Mouse (Mus musculus): ENCODE results near the gene Lins1. TPM values are rescaled to one million over a fixed set of nuclear protein-coding genes. Genes with fewer than 3 reads are reported as not detected.

Gene Lins1
- total RNA-seq (2021), result 1 to 10 TPM; 2.9 to 3.5 TPM
- long read RNA-seq, experiment 1, partial matches to known transcripts, result 0 of 3 reads
- long read RNA-seq, experiment 1, other reads (novel, unspliced or antisense), result 3 of 3 reads
- long read RNA-seq, experiment 2, partial matches to known transcripts, result 0 of 4 reads
- long read RNA-seq, experiment 2, other reads (novel, unspliced or antisense), result 3 of 4 reads

- peak; percentile 100 for DNase-seq
Observed at GRCm38 (mm10) chr7:66689620-66690360, at the start of gene Lins1. Lins1 (plus strand) TSS chr7:66689889.

- no peak for DNase-seq
Observed at GRCm38 (mm10) chr7:66645736-66646135, 44.0 kb upstream of the Lins1 start.

- DNase-seq, result no peak
Observed at GRCm38 (mm10) chr7:66649181-66649580, 40.5 kb upstream of the Lins1 start.

- DNase-seq, result no peak
Observed at GRCm38 (mm10) chr7:66650883-66651282, 38.8 kb upstream of the Lins1 start.

GRCm38 (mm10) chr7:66652216-66652615 is 37.5 kb upstream of the Lins1 start:
- DNase-seq, result no peak

GRCm38 (mm10) chr7:66653596-66653995 is 36.1 kb upstream of the Lins1 start:
- DNase-seq, result no peak

- no peak for DNase-seq
Observed at GRCm38 (mm10) chr7:66655471-66655870, 34.2 kb upstream of the Lins1 start.

- no peak for DNase-seq
Observed at GRCm38 (mm10) chr7:66660291-66660690, 29.4 kb upstream of the Lins1 start.

- no peak for DNase-seq
Observed at GRCm38 (mm10) chr7:66660972-66661371, 28.7 kb upstream of the Lins1 start.

GRCm38 (mm10) chr7:66661572-66661971 is 28.1 kb upstream of the Lins1 start:
- DNase-seq, result peak; percentile 41

- no peak for DNase-seq
Observed at GRCm38 (mm10) chr7:66663548-66663947, 26.1 kb upstream of the Lins1 start.

GRCm38 (mm10) chr7:66667064-66667463 is 22.6 kb upstream of the Lins1 start:
- DNase-seq, result no peak

- no peak for DNase-seq
Observed at GRCm38 (mm10) chr7:66675800-66676199, 13.9 kb upstream of the Lins1 start.

GRCm38 (mm10) chr7:66682119-66682863 is 7.4 kb upstream of the Lins1 start:
- DNase-seq, result no peak

GRCm38 (mm10) chr7:66688721-66689120 is 968 bp upstream of the Lins1 start:
- peak; percentile 20 for DNase-seq

- DNase-seq, result no peak
Observed at GRCm38 (mm10) chr7:66689294-66689619, 432 bp upstream of the Lins1 start, which contains the start of gene Asb7. Asb7 (minus strand) TSS chr7:66689596.

- no peak for DNase-seq
Observed at GRCm38 (mm10) chr7:66694467-66694866, 4.8 kb downstream of the Lins1 start.

GRCm38 (mm10) chr7:66702721-66703120 is 13.0 kb downstream of the Lins1 start:
- DNase-seq, result no peak

GRCm38 (mm10) chr7:66704631-66705030 is 14.9 kb downstream of the Lins1 start:
- DNase-seq, result no peak

- DNase-seq, result no peak
Observed at GRCm38 (mm10) chr7:66711166-66711565, 21.5 kb downstream of the Lins1 start.

- DNase-seq, result no peak
Observed at GRCm38 (mm10) chr7:66724514-66724913, 34.8 kb downstream of the Lins1 start.

GRCm38 (mm10) chr7:66724954-66725353 is 35.3 kb downstream of the Lins1 start:
- DNase-seq, result no peak

- DNase-seq, result no peak
Observed at GRCm38 (mm10) chr7:66728072-66728471, 38.4 kb downstream of the Lins1 start.
